Mouse (Mus musculus): ENCODE results near the gene Mettl7b. TPM values are rescaled to one million over a fixed set of nuclear protein-coding genes. Genes with fewer than 3 reads are reported as not detected.

Gene Mettl7b
- total RNA-seq (2021) = not detected
- polyA plus RNA-seq (2012; rRNA removed) = 0.18 and 0.53 TPM in 2 replicates
- long read RNA-seq = 0 reads

GRCm38 (mm10) chr10:128960590-128961584, at the start of gene Mettl7b:
Gene Mettl7b (minus strand): TSS chr10:128960988.
- Histone ChIP-seq H3K4me1 (ENCODE audit: control insufficient read depth, insufficient read depth, low read length) (no peaks in the 10 kb centered on the region), H3K4me3 (no peak within 1 kb of the TSS), H3K27ac (no peak within 1 kb of the TSS), H3K36me3 (ENCODE audit: control insufficient read depth, insufficient read depth, low read length) (no peaks in the 10 kb centered on the region), H3K9ac (ENCODE audit: low read depth, low read length) (no peak within 1 kb of the TSS), H3K79me2 (replicated peaks; ENCODE audit: control insufficient read depth, insufficient read depth, low read length) (no peaks in the 10 kb centered on the region), H3K27me3 (ENCODE audit: control insufficient read depth, insufficient read depth, low read length) (no peaks in the 10 kb centered on the region)
- TF ChIP-seq EP300 (IDR thresholded peaks at IDR 0.05; ENCODE audit: insufficient read depth, low read depth, low read length) = no peak
- no peak for TF ChIP-seq POLR2A (IDR thresholded peaks at IDR 0.05; ENCODE audit: insufficient read depth, low read depth, low read length)
- TF ChIP-seq CTCF (IDR thresholded peaks at IDR 0.05) = no peak
- intact Hi-C loops (cut with DNase I) = no loop called here
- 59% methylated on average over 12 of the region's 12 CpGs for WGBS
- no peak for DNase-seq

GRCm38 (mm10) chr10:129010288-129010841, 49.6 kb upstream of the Mettl7b start, which contains the start of gene Olfr763:
Gene Olfr763 (plus strand): TSS chr10:129010791.
- Histone ChIP-seq H3K27ac (no peak within 1 kb of the TSS), H3K4me1 (ENCODE audit: control insufficient read depth, insufficient read depth, low read length) (no peaks in the 10 kb centered on the region), H3K79me2 (replicated peaks; ENCODE audit: control insufficient read depth, insufficient read depth, low read length) (no peaks in the 10 kb centered on the region), H3K4me3 (no peak within 1 kb of the TSS), H3K36me3 (ENCODE audit: control insufficient read depth, insufficient read depth, low read length) (no peaks in the 10 kb centered on the region), H3K27me3 (ENCODE audit: control insufficient read depth, insufficient read depth, low read length) (peaks cover 3% of the 10 kb centered on the region; the same call in 1 of the 2 replicates), H3K9ac (ENCODE audit: low read depth, low read length) (no peak within 1 kb of the TSS)
- WGBS = 51% methylated on average over 2 of the region's 2 CpGs
- DNase-seq = no peak
- no peak for TF ChIP-seq POLR2A (IDR thresholded peaks at IDR 0.05; ENCODE audit: insufficient read depth, low read depth, low read length)
- no peak for TF ChIP-seq CTCF (IDR thresholded peaks at IDR 0.05)
- TF ChIP-seq EP300 (IDR thresholded peaks at IDR 0.05; ENCODE audit: insufficient read depth, low read depth, low read length) = no peak
- intact Hi-C loops (cut with DNase I) = no loop called here

GRCm38 (mm10) chr10:129004032-129004920, 43.5 kb upstream of the Mettl7b start:
- no peak overlapping the region for H3K9ac ChIP-seq (ENCODE audit: low read depth, low read length)
- no peak for DNase-seq
- H3K27me3 ChIP-seq (ENCODE audit: control insufficient read depth, insufficient read depth, low read length) = no peaks in the 10 kb centered on the region; the same call in 1 of the 2 replicates
- H3K79me2 ChIP-seq (replicated peaks; ENCODE audit: control insufficient read depth, insufficient read depth, low read length) = no peaks in the 10 kb centered on the region
- TF ChIP-seq POLR2A (IDR thresholded peaks at IDR 0.05; ENCODE audit: insufficient read depth, low read depth, low read length) = no peak
- no peak for TF ChIP-seq CTCF (IDR thresholded peaks at IDR 0.05)
- TF ChIP-seq EP300 (IDR thresholded peaks at IDR 0.05; ENCODE audit: insufficient read depth, low read depth, low read length) = no peak
- intact Hi-C loops (cut with DNase I) = no loop called here
- 65% methylated on average over 14 of the region's 14 CpGs for WGBS
- no peak overlapping the region for H3K4me3 ChIP-seq
- no peak overlapping the region for H3K27ac ChIP-seq
- no peaks in the 10 kb centered on the region for H3K4me1 ChIP-seq (ENCODE audit: control insufficient read depth, insufficient read depth, low read length)
- no peaks in the 10 kb centered on the region for H3K36me3 ChIP-seq (ENCODE audit: control insufficient read depth, insufficient read depth, low read length)

DNA sequence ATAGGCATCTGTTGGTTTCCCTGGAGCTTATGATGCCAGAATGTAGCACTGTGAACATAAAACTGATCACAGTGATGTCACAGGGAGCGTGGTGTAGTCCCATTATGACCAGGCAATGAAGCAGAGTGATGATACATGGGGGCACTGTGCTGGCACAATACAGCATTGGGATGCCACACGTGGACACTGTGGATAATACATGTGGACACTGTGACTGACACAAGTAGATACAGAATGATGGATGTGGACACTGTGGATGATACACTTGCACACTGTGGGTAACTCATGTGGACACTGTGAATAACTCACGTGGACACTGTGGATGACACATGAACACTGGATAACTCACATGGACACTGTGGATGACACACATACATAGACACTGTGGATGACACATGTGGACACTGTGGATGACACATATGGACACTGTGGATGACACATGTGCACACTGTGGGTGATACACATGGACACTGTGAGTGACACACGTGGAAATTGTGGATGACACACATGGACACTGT, 35.8 kb upstream of the Mettl7b start:
- 66% methylated on average over 4 of the region's 4 CpGs for WGBS
- intact Hi-C loops (cut with DNase I) = no loop called here
- Histone ChIP-seq H3K27ac (no peak overlapping the region), H3K9ac (ENCODE audit: low read depth, low read length) (no peak overlapping the region), H3K4me3 (no peak overlapping the region), H3K4me1 (ENCODE audit: control insufficient read depth, insufficient read depth, low read length) (no peaks in the 10 kb centered on the region), H3K79me2 (replicated peaks; ENCODE audit: control insufficient read depth, insufficient read depth, low read length) (no peaks in the 10 kb centered on the region), H3K27me3 (ENCODE audit: control insufficient read depth, insufficient read depth, low read length) (no peaks in the 10 kb centered on the region), H3K36me3 (ENCODE audit: control insufficient read depth, insufficient read depth, low read length) (no peaks in the 10 kb centered on the region)
- DNase-seq = no peak
- no peak for TF ChIP-seq EP300 (IDR thresholded peaks at IDR 0.05; ENCODE audit: insufficient read depth, low read depth, low read length)
- no peak for TF ChIP-seq POLR2A (IDR thresholded peaks at IDR 0.05; ENCODE audit: insufficient read depth, low read depth, low read length)
- TF ChIP-seq CTCF (IDR thresholded peaks at IDR 0.05) = no peak

GRCm38 (mm10) chr10:128995796-128996195, 35.0 kb upstream of the Mettl7b start:
- TF ChIP-seq CTCF (IDR thresholded peaks at IDR 0.05) (no peak), EP300 (IDR thresholded peaks at IDR 0.05; ENCODE audit: insufficient read depth, low read depth, low read length) (no peak), POLR2A (IDR thresholded peaks at IDR 0.05; ENCODE audit: insufficient read depth, low read depth, low read length) (no peak)
- 96% methylated on average over 1 of the region's 1 CpGs for WGBS
- Histone ChIP-seq H3K27ac (no peak overlapping the region), H3K27me3 (ENCODE audit: control insufficient read depth, insufficient read depth, low read length) (no peaks in the 10 kb centered on the region), H3K4me1 (ENCODE audit: control insufficient read depth, insufficient read depth, low read length) (no peaks in the 10 kb centered on the region), H3K9ac (ENCODE audit: low read depth, low read length) (no peak overlapping the region), H3K36me3 (ENCODE audit: control insufficient read depth, insufficient read depth, low read length) (no peaks in the 10 kb centered on the region), H3K4me3 (no peak overlapping the region), H3K79me2 (replicated peaks; ENCODE audit: control insufficient read depth, insufficient read depth, low read length) (no peaks in the 10 kb centered on the region)
- DNase-seq = no peak
- intact Hi-C loops (cut with DNase I) = no loop called here
